In genomic region chr9:31167305-31167704, GRCm38 (mm10) we compare ENCODE assay signal across 13 mouse cellular contexts.
"Had no signal": no experiment of that assay in that cellular context is flagged by ENCODE, and none has a peak within 500 bp of the region (broad histone marks: within the 10 kb centered on the region; RNA-seq: fewer than 3 reads in every experiment).

No protein-coding gene starts in this region.

- H3K9ac ChIP-seq: limb, embryonic 12.5 days; liver, embryonic 14.5 days; neural tube, embryonic 15.5 days had no signal

- H3K4me1 ChIP-seq: limb, embryonic 12.5 days; midbrain, embryonic 10.5 days; neural tube, embryonic 15.5 days had no signal

- DNase-seq: kidney, postnatal 14 days; layer of hippocampus, adult 9-11 months; lung, adult 18-20 months; lung, postnatal 36 days; midbrain, embryonic 14.5 days; right cerebral cortex, adult 18-20 months; right cerebral cortex, postnatal 25 days; thymus, postnatal 36 days had no signal

- H3K4me3 ChIP-seq: limb, embryonic 12.5 days; midbrain, embryonic 10.5 days; myocyte; neural tube, embryonic 15.5 days had no signal

- H3K27me3 ChIP-seq: limb, embryonic 12.5 days; neural tube, embryonic 15.5 days had no signal

- H3K4me2 ChIP-seq: limb, embryonic 12.5 days; neural tube, embryonic 15.5 days had no signal

- H3K27ac ChIP-seq: limb, embryonic 12.5 days; liver, embryonic 14.5 days; midbrain, embryonic 10.5 days; neural tube, embryonic 15.5 days had no signal

- H3K9me3 ChIP-seq: limb, embryonic 12.5 days; midbrain, embryonic 10.5 days; neural tube, embryonic 15.5 days had no signal
